Mouse (Mus musculus) urinary bladder, postnatal 10 days (tissue): Measurements from ENCODE around the gene Spen.

ENCODE experiments used
- DNase-seq: peaks from one replicate; pipeline ENCODE4 v3.0.0; 2022; ENCODE audit warnings: low spot score

Spen gene

DNA sequence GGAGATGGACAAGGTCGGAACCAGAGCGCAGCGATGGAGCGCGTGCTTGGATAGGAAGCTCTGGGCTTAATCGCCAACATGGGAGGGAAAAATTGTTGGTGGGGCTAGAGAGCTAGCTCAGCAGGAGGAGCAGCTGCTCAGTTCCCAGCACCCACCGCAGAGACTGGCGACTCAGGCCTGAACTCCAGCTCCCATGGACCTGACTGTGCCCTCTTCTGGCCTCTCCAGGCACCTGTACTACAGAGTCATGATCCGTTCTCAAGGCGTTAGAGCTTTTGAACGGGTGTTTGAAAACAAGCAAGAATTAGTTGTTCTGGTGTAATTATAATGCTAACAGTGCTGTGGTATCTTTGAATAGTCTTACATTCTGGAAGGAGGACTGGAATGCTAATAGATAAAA is 9.5 kb downstream of the Spen start:
- no peak for DNase-seq

GRCm38 (mm10) chr4:141526936-141527650 is 11.3 kb downstream of the Spen start:
- DNase-seq = no peak

GRCm38 (mm10) chr4:141525940-141526339 is 12.5 kb downstream of the Spen start:
- DNase-seq = no peak

GRCm38 (mm10) chr4:141524658-141525057 is 13.7 kb downstream of the Spen start:
- DNase-seq = no peak

- no peak for DNase-seq
Observed at GRCm38 (mm10) chr4:141523128-141523527, 15.3 kb downstream of the Spen start.

DNA sequence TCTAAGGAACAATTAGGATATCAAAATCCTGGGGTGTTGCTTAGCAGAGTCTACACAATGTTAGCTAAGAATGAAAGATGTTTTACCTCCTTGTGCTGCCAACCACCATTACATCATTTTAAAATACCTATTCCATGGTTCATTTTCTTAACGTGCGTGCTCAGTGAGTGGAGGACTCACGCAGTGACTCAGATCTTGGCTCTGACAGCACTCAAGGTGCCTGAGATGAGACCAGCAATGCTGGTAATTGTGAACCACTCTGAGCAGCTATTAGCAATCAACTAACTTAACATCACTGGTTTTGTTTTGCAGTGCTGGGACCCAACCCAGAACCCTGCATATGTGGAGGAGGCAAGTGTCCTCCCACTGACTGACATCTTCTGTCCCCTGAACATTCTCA is 20.0 kb downstream of the Spen start:
- DNase-seq = no peak

DNA sequence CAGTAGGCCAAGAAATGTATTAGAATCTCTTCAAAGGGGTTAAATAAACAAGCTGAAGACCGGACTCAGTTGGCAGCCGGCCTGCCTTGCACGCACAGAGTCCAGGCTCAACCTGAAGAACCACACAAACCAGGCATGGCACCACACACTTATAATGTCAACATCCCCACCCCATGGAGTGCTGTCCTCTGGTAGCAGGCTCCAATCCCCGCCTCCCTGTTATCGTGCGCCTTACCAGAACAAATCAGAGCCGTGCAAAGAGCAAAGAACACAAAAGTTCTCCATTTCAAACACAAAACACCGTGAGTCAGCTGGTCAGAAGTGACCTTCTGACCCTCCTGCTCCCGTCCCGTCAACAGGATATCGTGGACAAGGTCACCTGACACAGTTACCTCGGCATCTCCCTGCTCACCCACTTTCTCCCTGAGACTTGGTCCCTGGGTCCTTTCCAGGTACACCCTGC is 24.2 kb downstream of the Spen start:
- DNase-seq = no peak

- no peak for DNase-seq
Observed at GRCm38 (mm10) chr4:141512145-141512544, 26.3 kb downstream of the Spen start.

- DNase-seq = no peak
Observed at GRCm38 (mm10) chr4:141510457-141510856, 27.9 kb downstream of the Spen start.

DNA sequence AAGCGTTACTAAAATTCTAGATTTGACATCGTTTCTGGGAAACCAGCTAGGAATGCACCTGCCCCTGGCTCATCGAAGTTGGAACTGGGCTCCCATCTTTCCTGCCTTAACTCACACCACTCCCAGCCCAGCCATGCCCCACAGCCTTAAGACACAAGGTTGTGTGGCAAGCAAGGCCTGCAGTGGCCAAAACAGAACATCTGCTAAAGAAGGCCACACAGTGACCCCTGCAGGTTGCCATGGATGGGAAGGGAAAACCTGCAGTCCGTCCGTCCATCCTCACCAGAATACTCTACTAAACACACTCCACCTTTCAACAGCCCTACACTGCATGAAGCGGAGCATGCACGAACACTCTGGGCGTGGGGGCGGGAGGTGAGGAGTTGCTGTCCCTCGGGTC is 31.5 kb downstream of the Spen start:
- DNase-seq = no peak

- DNase-seq = peak; percentile 48
Observed at GRCm38 (mm10) chr4:141506352-141506751, 32.0 kb downstream of the Spen start.

- no peak for DNase-seq
Observed at GRCm38 (mm10) chr4:141505810-141506209, 32.6 kb downstream of the Spen start.

- DNase-seq = no peak
Observed at GRCm38 (mm10) chr4:141504471-141504870, 33.9 kb downstream of the Spen start.

GRCm38 (mm10) chr4:141502723-141503122 is 35.7 kb downstream of the Spen start:
- no peak for DNase-seq

DNA sequence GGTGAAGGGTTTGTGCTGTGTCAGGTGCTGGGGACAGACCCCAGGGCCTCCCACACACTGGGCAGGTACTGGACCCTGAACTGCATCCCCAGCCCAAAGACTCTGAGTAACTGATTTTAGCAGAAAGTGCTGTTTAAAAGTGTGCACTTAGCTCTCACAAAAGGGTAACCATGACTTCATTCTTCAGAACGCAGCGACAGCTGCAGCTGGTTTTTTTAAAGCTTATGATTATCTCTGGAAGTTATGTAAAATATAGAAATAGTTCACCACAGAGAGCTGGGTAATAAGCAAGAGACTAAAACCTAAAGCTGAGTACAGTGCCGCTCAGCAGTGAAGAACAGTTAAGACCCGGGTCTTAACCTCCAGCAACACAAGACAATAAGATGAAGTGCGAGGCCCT is 37.3 kb downstream of the Spen start:
- no peak for DNase-seq

GRCm38 (mm10) chr4:141500637-141501036 is 37.8 kb downstream of the Spen start:
- DNase-seq = no peak

- DNase-seq = no peak
Observed at GRCm38 (mm10) chr4:141488670-141489069, 49.7 kb downstream of the Spen start.

GRCm38 (mm10) chr4:141487581-141487980 is 50.8 kb downstream of the Spen start:
- no peak for DNase-seq

- no peak for DNase-seq
Observed at GRCm38 (mm10) chr4:141484071-141484470, 54.3 kb downstream of the Spen start.

- no peak for DNase-seq
Observed at GRCm38 (mm10) chr4:141479411-141479810, 59.0 kb downstream of the Spen start.

GRCm38 (mm10) chr4:141478794-141479193 is 59.6 kb downstream of the Spen start:
- DNase-seq = no peak

DNA sequence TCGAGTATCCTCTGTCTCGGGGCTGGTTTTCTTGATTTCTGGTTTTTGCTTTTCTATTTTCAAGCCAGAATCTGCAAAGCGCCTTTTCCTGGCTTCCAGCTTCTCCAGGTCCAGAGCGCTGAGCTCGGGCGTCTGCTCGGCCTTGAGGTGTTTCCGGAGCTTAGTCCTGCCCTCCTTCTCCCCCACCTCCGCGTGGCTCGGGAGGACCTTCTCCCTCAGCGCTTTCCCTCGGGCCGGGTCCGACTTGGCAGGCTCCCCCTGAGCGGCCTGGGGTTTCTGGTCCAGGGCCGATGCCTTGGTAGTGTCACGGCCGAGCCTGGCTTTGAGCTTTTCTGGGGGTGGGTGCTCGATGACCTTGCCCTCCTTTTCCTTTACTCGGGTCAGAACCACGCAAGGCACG is 60.2 kb downstream of the Spen start:
- no peak for DNase-seq

- DNase-seq = no peak
Observed at GRCm38 (mm10) chr4:141477681-141478102, 60.7 kb downstream of the Spen start.

DNA sequence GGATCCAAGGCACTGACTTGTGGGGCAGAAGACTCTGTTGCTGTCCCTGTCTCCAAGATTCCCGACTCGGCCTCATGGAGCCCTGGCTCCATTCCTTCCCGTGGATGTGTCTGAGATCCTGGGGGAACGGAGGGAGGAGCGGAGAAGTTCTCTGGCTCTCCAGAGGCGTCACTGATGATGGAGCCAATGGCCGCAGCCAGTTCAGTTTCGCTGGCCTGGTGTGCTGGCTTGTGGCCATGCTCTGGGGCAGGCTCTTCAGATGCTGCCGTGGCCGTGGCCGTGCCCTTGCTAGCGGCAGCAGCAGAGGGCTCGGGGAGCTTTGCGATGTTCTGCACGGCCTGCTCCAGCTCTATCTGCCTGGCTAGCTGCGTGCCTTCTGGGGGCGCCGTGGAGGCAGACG is 64.0 kb downstream of the Spen start:
- DNase-seq = no peak
